Mouse (Mus musculus) E14TG2a.4 (cell line): ENCODE results near the gene Grin1.

ENCODE experiments used
- H3K27me3 ChIP-seq: 2 replicates; pipeline ENCODE4 v1.6.1; 2014; ENCODE audit warnings: low read length, control low read depth; ENCODE audit not compliant: insufficient read depth
- H3K36me3 ChIP-seq: 2 replicates; pipeline ENCODE4 v1.6.1; 2014; ENCODE audit warnings: low read length, control low read depth; ENCODE audit not compliant: insufficient read depth
- H3K4me1 ChIP-seq: replicated peaks from 2 replicates; pipeline ENCODE4 v1.6.1; 2014; ENCODE audit warnings: low read depth, low read length, control low read depth
- H3K4me3 ChIP-seq: replicated peaks from 2 replicates; pipeline ENCODE4 v1.5.1; 2014; ENCODE audit warnings: mild to moderate bottlenecking, low read length
- H3K9me3 ChIP-seq: 2 replicates; pipeline ENCODE4 v1.6.1; 2014; ENCODE audit warnings: low read length, control low read depth
- CTCF ChIP-seq: conservative IDR thresholded peaks from 2 replicates; pipeline ENCODE4 v1.5.1; 2014; ENCODE audit warnings: low read length
- NANOG ChIP-seq: IDR thresholded peaks from 2 replicates; pipeline ENCODE4 v1.6.1; 2014; ENCODE audit warnings: borderline replicate concordance, low read length, mixed read lengths
- POU5F1 ChIP-seq: IDR thresholded peaks from 2 replicates; pipeline ENCODE4 v1.6.1; 2014; ENCODE audit warnings: low read length, borderline replicate concordance

Grin1 gene

GRCm38 (mm10) chr2:25292054-25292544 is 26.9 kb downstream of the Grin1 start:
- Histone ChIP-seq H3K27me3 (peaks cover 81% of the 10 kb centered on the region), H3K9me3 (no peaks in the 10 kb centered on the region), H3K36me3 (peaks cover 36% of the 10 kb centered on the region), H3K4me3 (peak overlapping the region; percentile 78), H3K4me1 (peaks cover 82% of the 10 kb centered on the region)
- TF ChIP-seq CTCF, result no peak
- TF ChIP-seq NANOG, result no peak
- no peak for TF ChIP-seq POU5F1

GRCm38 (mm10) chr2:25291184-25292053 is 27.6 kb downstream of the Grin1 start:
- Histone ChIP-seq H3K9me3 (no peaks in the 10 kb centered on the region), H3K4me3 (peak overlapping the region; percentile 78), H3K36me3 (peaks cover 30% of the 10 kb centered on the region), H3K4me1 (peaks cover 82% of the 10 kb centered on the region), H3K27me3 (peaks cover 83% of the 10 kb centered on the region)
- TF ChIP-seq CTCF (no peak), NANOG (no peak), POU5F1 (no peak)

GRCm38 (mm10) chr2:25290816-25291130 is 28.2 kb downstream of the Grin1 start:
- Histone ChIP-seq H3K4me1 (peaks cover 82% of the 10 kb centered on the region), H3K36me3 (peaks cover 27% of the 10 kb centered on the region), H3K9me3 (no peaks in the 10 kb centered on the region), H3K4me3 (peak overlapping the region; percentile 78), H3K27me3 (peaks cover 79% of the 10 kb centered on the region)
- TF ChIP-seq CTCF, result no peak
- TF ChIP-seq POU5F1, result no peak
- no peak for TF ChIP-seq NANOG

- TF ChIP-seq POU5F1, result no peak
- no peak for TF ChIP-seq CTCF
- TF ChIP-seq NANOG, result no peak
- no peaks in the 10 kb centered on the region for H3K9me3 ChIP-seq
- H3K27me3 ChIP-seq, result peaks cover 74% of the 10 kb centered on the region
- peaks cover 82% of the 10 kb centered on the region for H3K4me1 ChIP-seq
- peaks cover 27% of the 10 kb centered on the region for H3K36me3 ChIP-seq
- peak overlapping the region; percentile 78 for H3K4me3 ChIP-seq
Measured at GRCm38 (mm10) chr2:25290101-25290815, 28.7 kb downstream of the Grin1 start.

GRCm38 (mm10) chr2:25289651-25290050 is 29.3 kb downstream of the Grin1 start, which contains the start of gene Lrrc26:
Gene Lrrc26 (plus strand): TSS chr2:25289915.
- Histone ChIP-seq H3K4me3 (peak within 1 kb of the TSS; percentile 78), H3K4me1 (peaks cover 76% of the 10 kb centered on the region), H3K9me3 (no peaks in the 10 kb centered on the region), H3K36me3 (peaks cover 27% of the 10 kb centered on the region), H3K27me3 (peaks cover 68% of the 10 kb centered on the region)
- TF ChIP-seq POU5F1 (no peak), NANOG (peak; percentile 41; the same call in 1 of the 2 replicates)

- Histone ChIP-seq H3K4me3 (no peak overlapping the region), H3K36me3 (peaks cover 27% of the 10 kb centered on the region), H3K9me3 (no peaks in the 10 kb centered on the region), H3K4me1 (peaks cover 71% of the 10 kb centered on the region), H3K27me3 (peaks cover 66% of the 10 kb centered on the region)
- TF ChIP-seq CTCF (no peak), NANOG (no peak), POU5F1 (no peak)
Measured at GRCm38 (mm10) chr2:25288734-25289345, 30.1 kb downstream of the Grin1 start.

- Histone ChIP-seq H3K4me1 (peaks cover 64% of the 10 kb centered on the region), H3K4me3 (no peak within 1 kb of the TSS), H3K9me3 (no peaks in the 10 kb centered on the region), H3K27me3 (peaks cover 61% of the 10 kb centered on the region), H3K36me3 (peaks cover 30% of the 10 kb centered on the region)
- TF ChIP-seq POU5F1 (no peak), NANOG (no peak), CTCF (no peak)
Measured at GRCm38 (mm10) chr2:25287927-25288649, 30.9 kb downstream of the Grin1 start, which contains the start of gene Tmem210. Gene Tmem210 (plus strand): TSS chr2:25288145.
